Mouse (Mus musculus) testis, postnatal 14 days (tissue): ENCODE data around the gene Ttyh1.
A peak's percentile ranks its signal among the peaks of the same experiment; 100 is the strongest.

Experiments
- DNase-seq: peaks from one replicate; pipeline ENCODE4 v3.0.0; 2021; ENCODE audit warnings: low spot score

Ttyh1 gene

GRCm38 (mm10) chr7:4122783-4123182, 3.6 kb downstream of the Ttyh1 start:
- DNase-seq = no peak

GRCm38 (mm10) chr7:4123732-4124131, 4.5 kb downstream of the Ttyh1 start:
- peak; percentile 79 for DNase-seq

GRCm38 (mm10) chr7:4124315-4124759, 5.1 kb downstream of the Ttyh1 start:
- no peak for DNase-seq

GRCm38 (mm10) chr7:4124856-4125255, 5.6 kb downstream of the Ttyh1 start:
- DNase-seq = no peak

- DNase-seq = no peak
Observed at GRCm38 (mm10) chr7:4125306-4125705, 6.1 kb downstream of the Ttyh1 start.

GRCm38 (mm10) chr7:4126992-4127785, 8.0 kb downstream of the Ttyh1 start:
- DNase-seq = no peak

GRCm38 (mm10) chr7:4127894-4128293, 8.7 kb downstream of the Ttyh1 start:
- no peak for DNase-seq

GRCm38 (mm10) chr7:4128860-4129259, 9.7 kb downstream of the Ttyh1 start:
- no peak for DNase-seq

- DNase-seq = no peak
Observed at GRCm38 (mm10) chr7:4130686-4131452, 11.7 kb downstream of the Ttyh1 start.

GRCm38 (mm10) chr7:4131964-4132363, 12.8 kb downstream of the Ttyh1 start:
- no peak for DNase-seq

GRCm38 (mm10) chr7:4132581-4132980, 13.4 kb downstream of the Ttyh1 start:
- no peak for DNase-seq

- no peak for DNase-seq
Observed at GRCm38 (mm10) chr7:4132998-4133397, 13.8 kb downstream of the Ttyh1 start.

GRCm38 (mm10) chr7:4134911-4135310, 15.7 kb downstream of the Ttyh1 start:
- no peak for DNase-seq

GRCm38 (mm10) chr7:4136404-4136770, 17.2 kb downstream of the Ttyh1 start:
- no peak for DNase-seq

GRCm38 (mm10) chr7:4136771-4137531, 17.7 kb downstream of the Ttyh1 start, which contains the start of gene Leng8:
Gene Leng8, plus strand, starts transcription at chr7:4137039.
- peak; percentile 99 for DNase-seq

- DNase-seq = no peak
Observed at GRCm38 (mm10) chr7:4137746-4138145, 18.5 kb downstream of the Ttyh1 start.

GRCm38 (mm10) chr7:4138181-4138580, 19.0 kb downstream of the Ttyh1 start:
- DNase-seq = no peak

- DNase-seq = no peak
Observed at GRCm38 (mm10) chr7:4138671-4139070, 19.5 kb downstream of the Ttyh1 start.

GRCm38 (mm10) chr7:4139391-4139790, 20.2 kb downstream of the Ttyh1 start:
- no peak for DNase-seq

- DNase-seq = no peak
Observed at GRCm38 (mm10) chr7:4141648-4142325, 22.6 kb downstream of the Ttyh1 start.

- no peak for DNase-seq
Observed at GRCm38 (mm10) chr7:4142796-4143445, 23.7 kb downstream of the Ttyh1 start.
